Comparison of ENCODE assay signal across 8 mouse cellular contexts in genomic region chr12:57825754-57826153, GRCm38 (mm10).
A peak's percentile ranks its signal among the peaks of the same experiment; 100 is the strongest.
DNase-seq lines count a peak whose midpoint lies in the region; ATAC-seq lines count a peak whose summit lies in the region.

No protein-coding gene starts in this region.

- H3K4me1 ChIP-seq in midbrain, embryonic 11.5 days (ENCODE audit: control insufficient read depth, insufficient read depth, low read length), result no peaks in the 10 kb centered on the region
- no peaks in the 10 kb centered on the region for H3K4me1 ChIP-seq in midbrain, embryonic 10.5 days

- intact Hi-C loops in gastrocnemius, postnatal 14 days (cut with DNase I; ENCODE audit: low total_unique reads), result loop anchor here (5.0 to 10.0 kb wide), 2 partner anchors 979 to 1122 kb away; no protein-coding TSS in a partner anchor

- H3K9me3 ChIP-seq in midbrain, embryonic 11.5 days (ENCODE audit: control insufficient read depth, low read length), result no peaks in the 10 kb centered on the region
- H3K9me3 ChIP-seq in midbrain, embryonic 10.5 days (replicated peaks), result no peaks in the 10 kb centered on the region

- 21% methylated on average over 3 of the region's 3 CpGs for WGBS in midbrain, embryonic 11.5 days
- 21% methylated on average over 3 of the region's 3 CpGs for WGBS in midbrain, embryonic 10.5 days

- H3K9ac ChIP-seq in midbrain, embryonic 11.5 days (ENCODE audit: low read length), result no peak overlapping the region

- no peaks in the 10 kb centered on the region for H3K36me3 ChIP-seq in midbrain, embryonic 11.5 days (ENCODE audit: control insufficient read depth, insufficient read depth, low read length)
- H3K36me3 ChIP-seq in midbrain, embryonic 10.5 days, result no peaks in the 10 kb centered on the region

- ATAC-seq in midbrain, embryonic 11.5 days (ENCODE audit: low FRiP score), result peak; percentile 14; the same call in 1 of the 2 replicates
- ATAC-seq in megakaryocyte-erythroid progenitor cell, adult 5-6 weeks (replicated peaks; ENCODE audit: low FRiP score, low TSS enrichment, poor library complexity, severe bottlenecking), result 0 out of 2 replicates have a peak, but pooled peaks have one; percentile 50

- no peaks in the 10 kb centered on the region for H3K27me3 ChIP-seq in midbrain, embryonic 11.5 days (ENCODE audit: control insufficient read depth, insufficient read depth, low read length)
- no peaks in the 10 kb centered on the region for H3K27me3 ChIP-seq in midbrain, embryonic 10.5 days (ENCODE audit: low read depth, poor library complexity, severe bottlenecking)

- H3K4me3 ChIP-seq in midbrain, embryonic 11.5 days (ENCODE audit: low read depth, low read length), result no peak overlapping the region
- H3K4me3 ChIP-seq in midbrain, embryonic 10.5 days, result no peak overlapping the region

- no peak overlapping the region for H3K4me2 ChIP-seq in midbrain, embryonic 11.5 days

- no peak overlapping the region for H3K27ac ChIP-seq in midbrain, embryonic 11.5 days (ENCODE audit: low read depth, low read length)
- no peak overlapping the region for H3K27ac ChIP-seq in midbrain, embryonic 10.5 days (replicated peaks)

- peak; percentile 15 for DNase-seq in gastrocnemius, adult 18-20 months (ENCODE audit: low spot score)
- DNase-seq in gastrocnemius, postnatal 14 days, result no peak
- peak; percentile 96 for DNase-seq in midbrain, embryonic 11.5 days (ENCODE audit: low spot score, missing footprints)
- DNase-seq in midbrain, embryonic 10.5 days (ENCODE audit: low spot score), result no peak
- peak; percentile 53 for DNase-seq in embryo, embryonic 11.5 days (ENCODE audit: low read depth, low spot score)
- DNase-seq in testis, postnatal 14 days (ENCODE audit: low spot score), result no peak
- no peak for DNase-seq in cerebellum, postnatal 36 days

Comparison
In these comparisons a context has a peak if more than half of its experiments do, and no peak if none do; other contexts are left out.
1. DNase-seq: peak in gastrocnemius, adult 18-20 months (single experiment), midbrain, embryonic 11.5 days (single experiment) and embryo, embryonic 11.5 days (single experiment); none in gastrocnemius, postnatal 14 days (single experiment), midbrain, embryonic 10.5 days (single experiment), testis, postnatal 14 days (single experiment) and cerebellum, postnatal 36 days (0 of 2).